Mouse (Mus musculus): ENCODE data around the gene Znrd1.

DNA sequence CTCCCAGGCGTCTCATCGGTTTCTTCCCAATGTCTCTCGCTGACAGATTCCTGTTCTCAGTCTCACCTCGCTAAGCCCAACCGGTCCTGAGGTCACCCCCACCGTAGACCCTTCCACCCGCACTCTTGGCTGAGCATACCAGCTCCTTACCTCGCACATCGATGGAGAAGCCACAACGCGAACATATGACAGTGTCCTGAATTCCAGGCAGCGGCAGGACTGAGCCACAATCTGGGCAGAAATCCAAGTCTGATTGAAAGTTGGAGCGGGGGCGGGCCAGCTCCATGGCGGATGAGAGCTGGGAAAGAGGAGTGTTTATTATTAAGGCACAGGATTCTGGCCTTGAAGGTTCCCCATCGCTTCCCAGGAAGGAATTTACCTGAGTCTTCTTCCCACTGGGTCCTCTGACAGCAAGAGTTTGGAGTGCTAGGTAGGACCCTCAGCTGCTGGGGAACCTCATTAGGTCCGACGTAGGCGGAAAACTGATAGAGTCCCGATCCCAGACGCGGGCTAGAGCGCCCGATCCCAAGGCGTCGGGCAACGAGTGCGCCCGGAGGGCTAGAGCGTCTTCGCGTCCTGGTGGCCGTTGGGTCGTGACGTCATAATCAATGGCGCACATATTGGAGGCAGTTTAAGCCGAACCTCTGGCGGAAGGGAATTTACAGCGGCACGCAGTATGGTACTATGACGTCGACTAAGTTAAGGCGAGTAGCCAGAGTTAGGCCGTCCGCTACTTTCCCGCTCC lies at the start of gene Znrd1, which contains the start of gene Znrd1as:
- TF ChIP-seq CTCF (IDR thresholded peaks at IDR 0.05; ENCODE audit: borderline replicate concordance, insufficient read depth, low read length) (no peak), POLR2A (IDR thresholded peaks at IDR 0.05; ENCODE audit: low read depth, low read length) (peak; percentile 75)

Measured in embryonic fibroblast, embryonic 13.5 days (primary cell).